Mouse (Mus musculus) B cell, adult 2 months (primary cell): ENCODE measurements around the gene Gse1.

Source experiments
- DNase-seq, 2 experiments: peaks; one replicate each; pipeline ENCODE4 v3.0.0; 2022

Gse1 gene

GRCm38 (mm10) chr8:120278009-120278408 lies 49.8 kb downstream of the Gse1 start:
- no peak for DNase-seq

GRCm38 (mm10) chr8:120279418-120279817 lies 51.2 kb downstream of the Gse1 start:
- DNase-seq, result no peak

- peak; percentile 71 to 72 for DNase-seq
Measured at GRCm38 (mm10) chr8:120281487-120281886, 53.2 kb downstream of the Gse1 start.

- no peak for DNase-seq
Measured at GRCm38 (mm10) chr8:120282465-120282864, 54.2 kb downstream of the Gse1 start.

- DNase-seq, result no peak
Measured at GRCm38 (mm10) chr8:120284265-120284664, 56.0 kb downstream of the Gse1 start.

- DNase-seq, result no peak
Measured at GRCm38 (mm10) chr8:120285033-120285432, 56.8 kb downstream of the Gse1 start.

GRCm38 (mm10) chr8:120285878-120286277 lies 57.6 kb downstream of the Gse1 start:
- DNase-seq, result no peak

GRCm38 (mm10) chr8:120288122-120288908 lies 60.1 kb downstream of the Gse1 start:
- peak; percentile 51 to 53 for DNase-seq

- no peak for DNase-seq
Measured at GRCm38 (mm10) chr8:120289191-120289590, 60.9 kb downstream of the Gse1 start.

GRCm38 (mm10) chr8:120289698-120290181 lies 61.5 kb downstream of the Gse1 start:
- no peak for DNase-seq

- no peak for DNase-seq
Measured at GRCm38 (mm10) chr8:120290614-120291013, 62.4 kb downstream of the Gse1 start.

GRCm38 (mm10) chr8:120291650-120292049 lies 63.4 kb downstream of the Gse1 start:
- no peak for DNase-seq

GRCm38 (mm10) chr8:120292316-120293107 lies 64.3 kb downstream of the Gse1 start:
- no peak for DNase-seq

GRCm38 (mm10) chr8:120293421-120294357 lies 65.4 kb downstream of the Gse1 start:
- no peak for DNase-seq

- no peak for DNase-seq
Measured at GRCm38 (mm10) chr8:120294982-120295870, 67.0 kb downstream of the Gse1 start.

- DNase-seq, result no peak
Measured at GRCm38 (mm10) chr8:120297000-120297399, 68.7 kb downstream of the Gse1 start.

GRCm38 (mm10) chr8:120298601-120299532 lies 70.6 kb downstream of the Gse1 start:
- DNase-seq, result no peak

- peak; percentile 87 to 88 for DNase-seq
Measured at GRCm38 (mm10) chr8:120300601-120301141, 72.4 kb downstream of the Gse1 start.

- no peak for DNase-seq
Measured at GRCm38 (mm10) chr8:120302941-120303675, 74.9 kb downstream of the Gse1 start.
